Mouse (Mus musculus): Measurements from ENCODE around the gene Lefty2. TPM values are rescaled to one million over a fixed set of nuclear protein-coding genes. Genes with fewer than 3 reads are reported as not detected.
"Not testable (repeated sequence)": the region's sequence is repeated elsewhere in the genome, so short reads cannot be mapped to it uniquely, and the experiment has no call there.

Lefty2 gene
- polyA plus RNA-seq, 1 experiment = not detected

GRCm38 (mm10) chr1:180877466-180877865, 15.4 kb upstream of the Lefty2 start:
- 74% methylated on average over 4 of the region's 4 CpGs for WGBS
- Histone ChIP-seq H3K27ac (ENCODE audit: insufficient read depth, low read depth, low read length) (no peak overlapping the region), H3K4me1 (ENCODE audit: control insufficient read depth, insufficient read depth, low read length) (no peaks in the 10 kb centered on the region), H3K4me3 (ENCODE audit: insufficient read depth, low read depth, low read length) (no peak overlapping the region), H3K36me3 (ENCODE audit: control insufficient read depth, insufficient read depth, low read length) (no peaks in the 10 kb centered on the region), H3K27me3 (replicated peaks; ENCODE audit: control insufficient read depth, insufficient read depth, low read length) (no peaks in the 10 kb centered on the region)
- DNase-seq = no peak
- TF ChIP-seq CTCF (conservative IDR thresholded peaks at IDR 0.05; ENCODE audit: insufficient read depth, insufficient read length, low read depth, low read length) (no peak), POLR2A (IDR thresholded peaks at IDR 0.05; ENCODE audit: low read depth, low read length) (no peak)

GRCm38 (mm10) chr1:180881768-180882167, 11.1 kb upstream of the Lefty2 start:
- H3K36me3 ChIP-seq (ENCODE audit: control insufficient read depth, insufficient read depth, low read length) = no peaks in the 10 kb centered on the region
- H3K27ac ChIP-seq (ENCODE audit: insufficient read depth, low read depth, low read length) = no peak overlapping the region
- TF ChIP-seq CTCF (conservative IDR thresholded peaks at IDR 0.05; ENCODE audit: insufficient read depth, insufficient read length, low read depth, low read length) (no peak), POLR2A (IDR thresholded peaks at IDR 0.05; ENCODE audit: low read depth, low read length) (no peak)
- no peaks in the 10 kb centered on the region for H3K4me1 ChIP-seq (ENCODE audit: control insufficient read depth, insufficient read depth, low read length)
- H3K4me3 ChIP-seq (ENCODE audit: insufficient read depth, low read depth, low read length) = no peak overlapping the region
- 76% methylated on average over 3 of the region's 3 CpGs for WGBS
- no peaks in the 10 kb centered on the region for H3K27me3 ChIP-seq (replicated peaks; ENCODE audit: control insufficient read depth, insufficient read depth, low read length)
- DNase-seq = no peak

- Histone ChIP-seq H3K4me1 (ENCODE audit: control insufficient read depth, insufficient read depth, low read length) (no peaks in the 10 kb centered on the region), H3K27ac (ENCODE audit: insufficient read depth, low read depth, low read length) (no peak overlapping the region), H3K27me3 (replicated peaks; ENCODE audit: control insufficient read depth, insufficient read depth, low read length) (no peaks in the 10 kb centered on the region), H3K4me3 (ENCODE audit: insufficient read depth, low read depth, low read length) (no peak overlapping the region), H3K36me3 (ENCODE audit: control insufficient read depth, insufficient read depth, low read length) (no peaks in the 10 kb centered on the region)
- TF ChIP-seq CTCF (conservative IDR thresholded peaks at IDR 0.05; ENCODE audit: insufficient read depth, insufficient read length, low read depth, low read length) (no peak), POLR2A (IDR thresholded peaks at IDR 0.05; ENCODE audit: low read depth, low read length) (no peak)
- 48% methylated on average over 7 of the region's 7 CpGs for WGBS
- DNase-seq = no peak
Measured at GRCm38 (mm10) chr1:180883731-180884130, 9.2 kb upstream of the Lefty2 start.

- H3K27ac ChIP-seq (ENCODE audit: insufficient read depth, low read depth, low read length) = no peak overlapping the region
- no peaks in the 10 kb centered on the region for H3K27me3 ChIP-seq (replicated peaks; ENCODE audit: control insufficient read depth, insufficient read depth, low read length)
- no peaks in the 10 kb centered on the region for H3K4me1 ChIP-seq (ENCODE audit: control insufficient read depth, insufficient read depth, low read length)
- DNase-seq = no peak
- H3K4me3 ChIP-seq (ENCODE audit: insufficient read depth, low read depth, low read length) = no peak overlapping the region
- no peak for TF ChIP-seq POLR2A (IDR thresholded peaks at IDR 0.05; ENCODE audit: low read depth, low read length)
- no peak for TF ChIP-seq CTCF (conservative IDR thresholded peaks at IDR 0.05; ENCODE audit: insufficient read depth, insufficient read length, low read depth, low read length)
- no peaks in the 10 kb centered on the region for H3K36me3 ChIP-seq (ENCODE audit: control insufficient read depth, insufficient read depth, low read length)
- 76% methylated on average over 9 of the region's 9 CpGs for WGBS
Measured at GRCm38 (mm10) chr1:180884484-180884883, 8.4 kb upstream of the Lefty2 start.

GRCm38 (mm10) chr1:180888556-180889042, 4.3 kb upstream of the Lefty2 start:
- WGBS = 16% methylated on average over 13 of the region's 13 CpGs
- no peak overlapping the region for H3K27ac ChIP-seq (ENCODE audit: insufficient read depth, low read depth, low read length)
- no peaks in the 10 kb centered on the region for H3K4me1 ChIP-seq (ENCODE audit: control insufficient read depth, insufficient read depth, low read length)
- TF ChIP-seq CTCF (conservative IDR thresholded peaks at IDR 0.05; ENCODE audit: insufficient read depth, insufficient read length, low read depth, low read length) (no peak), POLR2A (IDR thresholded peaks at IDR 0.05; ENCODE audit: low read depth, low read length) (no peak)
- H3K36me3 ChIP-seq (ENCODE audit: control insufficient read depth, insufficient read depth, low read length) = no peaks in the 10 kb centered on the region
- H3K27me3 ChIP-seq (replicated peaks; ENCODE audit: control insufficient read depth, insufficient read depth, low read length) = no peaks in the 10 kb centered on the region
- DNase-seq = peak; percentile 90
- no peak overlapping the region for H3K4me3 ChIP-seq (ENCODE audit: insufficient read depth, low read depth, low read length)

- Histone ChIP-seq H3K4me3 (ENCODE audit: insufficient read depth, low read depth, low read length) (no peak overlapping the region), H3K27me3 (replicated peaks; ENCODE audit: control insufficient read depth, insufficient read depth, low read length) (no peaks in the 10 kb centered on the region), H3K36me3 (ENCODE audit: control insufficient read depth, insufficient read depth, low read length) (no peaks in the 10 kb centered on the region), H3K4me1 (ENCODE audit: control insufficient read depth, insufficient read depth, low read length) (no peaks in the 10 kb centered on the region), H3K27ac (ENCODE audit: insufficient read depth, low read depth, low read length) (no peak overlapping the region)
- no peak for DNase-seq
- TF ChIP-seq CTCF (conservative IDR thresholded peaks at IDR 0.05; ENCODE audit: insufficient read depth, insufficient read length, low read depth, low read length) (no peak), POLR2A (IDR thresholded peaks at IDR 0.05; ENCODE audit: low read depth, low read length) (no peak)
- WGBS = 71% methylated on average over 7 of the region's 7 CpGs
Measured at GRCm38 (mm10) chr1:180889172-180889571, 3.7 kb upstream of the Lefty2 start.

- Histone ChIP-seq H3K4me3 (ENCODE audit: insufficient read depth, low read depth, low read length) (no peak overlapping the region), H3K27ac (ENCODE audit: insufficient read depth, low read depth, low read length) (no peak overlapping the region), H3K27me3 (replicated peaks; ENCODE audit: control insufficient read depth, insufficient read depth, low read length) (no peaks in the 10 kb centered on the region), H3K4me1 (ENCODE audit: control insufficient read depth, insufficient read depth, low read length) (no peaks in the 10 kb centered on the region), H3K36me3 (ENCODE audit: control insufficient read depth, insufficient read depth, low read length) (no peaks in the 10 kb centered on the region)
- TF ChIP-seq POLR2A (IDR thresholded peaks at IDR 0.05; ENCODE audit: low read depth, low read length) (no peak), CTCF (conservative IDR thresholded peaks at IDR 0.05; ENCODE audit: insufficient read depth, insufficient read length, low read depth, low read length) (0 out of 2 replicates have a peak, but pooled peaks have one; percentile 22)
- no peak for DNase-seq
- WGBS = 74% methylated on average over 6 of the region's 6 CpGs
Measured at GRCm38 (mm10) chr1:180889841-180890240, 3.1 kb upstream of the Lefty2 start.

GRCm38 (mm10) chr1:180894088-180894987, 1.4 kb downstream of the Lefty2 start:
- 6% methylated on average over 51 of the region's 51 CpGs for WGBS
- H3K27me3 ChIP-seq (replicated peaks; ENCODE audit: control insufficient read depth, insufficient read depth, low read length); H3K27ac ChIP-seq (ENCODE audit: insufficient read depth, low read depth, low read length); H3K36me3 ChIP-seq (ENCODE audit: control insufficient read depth, insufficient read depth, low read length); H3K4me1 ChIP-seq (ENCODE audit: control insufficient read depth, insufficient read depth, low read length); DNase-seq; H3K4me3 ChIP-seq (ENCODE audit: insufficient read depth, low read depth, low read length): not testable (repeated sequence)

Measured in kidney, adult 2 months (tissue).